ENCODE assay signal across 12 mouse cellular contexts in genomic region chr5:131429563-131429962, GRCm38 (mm10).
DNase-seq lines count a peak whose midpoint lies in the region; ATAC-seq and TF ChIP-seq lines count a peak whose summit lies in the region.
"Had no signal": no experiment of that assay in that cellular context is flagged by ENCODE, and none has a peak within 500 bp of the region (broad histone marks: within the 10 kb centered on the region; RNA-seq: fewer than 3 reads in every experiment).

No protein-coding gene starts in this region.

- H3K27me3 ChIP-seq in kidney, adult 2 months (replicated peaks; ENCODE audit: control insufficient read depth, insufficient read depth, low read length), result no peaks in the 10 kb centered on the region
- peaks cover 19% of the 10 kb centered on the region for H3K27me3 ChIP-seq in midbrain, embryonic 13.5 days
- H3K27me3 ChIP-seq in midbrain, embryonic 15.5 days (replicated peaks), result 0 out of 2 replicates have a peak, but pooled peaks cover 2% of the 10 kb centered on the region
- H3K27me3 ChIP-seq in intestine, embryonic 16.5 days (replicated peaks; ENCODE audit: control insufficient read depth, insufficient read depth, low read length), result no peaks in the 10 kb centered on the region
- H3K27me3 ChIP-seq: liver, embryonic 13.5 days had no signal

- no peak overlapping the region for H3K27ac ChIP-seq in kidney, adult 2 months (ENCODE audit: insufficient read depth, low read depth, low read length)
- H3K27ac ChIP-seq in midbrain, embryonic 13.5 days, result no peak overlapping the region
- no peak overlapping the region for H3K27ac ChIP-seq in midbrain, embryonic 15.5 days
- H3K27ac ChIP-seq in intestine, embryonic 16.5 days (ENCODE audit: low read length), result no peak overlapping the region
- H3K27ac ChIP-seq: embryonic facial prominence, embryonic 10.5 days; heart, adult 2 months; liver, embryonic 13.5 days had no signal

- no peaks in the 10 kb centered on the region for H3K36me3 ChIP-seq in kidney, adult 2 months (ENCODE audit: control insufficient read depth, insufficient read depth, low read length)
- H3K36me3 ChIP-seq in midbrain, embryonic 13.5 days, result no peaks in the 10 kb centered on the region
- H3K36me3 ChIP-seq in midbrain, embryonic 15.5 days (replicated peaks), result no peaks in the 10 kb centered on the region
- no peaks in the 10 kb centered on the region for H3K36me3 ChIP-seq in intestine, embryonic 16.5 days (ENCODE audit: control insufficient read depth, insufficient read depth, low read length)
- H3K36me3 ChIP-seq: embryonic facial prominence, embryonic 10.5 days; liver, embryonic 13.5 days had no signal

- H3K9ac ChIP-seq in midbrain, embryonic 13.5 days (replicated peaks), result no peak overlapping the region
- H3K9ac ChIP-seq in midbrain, embryonic 15.5 days, result no peak overlapping the region
- H3K9ac ChIP-seq in intestine, embryonic 16.5 days (ENCODE audit: low read depth, low read length), result no peak overlapping the region
- H3K9ac ChIP-seq: liver, embryonic 13.5 days had no signal

- no peaks in the 10 kb centered on the region for H3K4me1 ChIP-seq in kidney, adult 2 months (ENCODE audit: control insufficient read depth, insufficient read depth, low read length)
- H3K4me1 ChIP-seq in midbrain, embryonic 13.5 days (replicated peaks), result peaks cover 11% of the 10 kb centered on the region; the same call in 1 of the 2 replicates
- H3K4me1 ChIP-seq in midbrain, embryonic 15.5 days, result 0 out of 2 replicates have a peak, but pooled peaks cover 11% of the 10 kb centered on the region
- no peaks in the 10 kb centered on the region for H3K4me1 ChIP-seq in intestine, embryonic 16.5 days (ENCODE audit: control insufficient read depth, insufficient read depth, low read length)
- H3K4me1 ChIP-seq: liver, embryonic 13.5 days had no signal

- ATAC-seq in midbrain, embryonic 13.5 days, result peak; percentile 5; the same call in 1 of the 2 replicates
- no peak for ATAC-seq in midbrain, embryonic 15.5 days (replicated peaks)
- peak; percentile 39 for ATAC-seq in intestine, embryonic 16.5 days
- ATAC-seq: inflammation-experienced regulatory T-cells, adult 6 months had no signal

- WGBS in kidney, adult 2 months, result 53% methylated on average over 6 of the region's 6 CpGs
- WGBS in midbrain, embryonic 13.5 days, result 62% methylated on average over 6 of the region's 6 CpGs
- 57% methylated on average over 6 of the region's 6 CpGs for WGBS in midbrain, embryonic 15.5 days
- 47% methylated on average over 6 of the region's 6 CpGs for WGBS in intestine, embryonic 16.5 days

- TF ChIP-seq CTCF in kidney, adult 2 months (conservative IDR thresholded peaks at IDR 0.05; ENCODE audit: insufficient read depth, insufficient read length, low read depth, low read length), result peak; percentile 17; the same call in 1 of the 2 replicates

- TF ChIP-seq POLR2A in kidney, adult 2 months (IDR thresholded peaks at IDR 0.05; ENCODE audit: low read depth, low read length), result no peak

- no peaks in the 10 kb centered on the region for H3K9me3 ChIP-seq in midbrain, embryonic 13.5 days
- H3K9me3 ChIP-seq in midbrain, embryonic 15.5 days, result no peaks in the 10 kb centered on the region
- no peaks in the 10 kb centered on the region for H3K9me3 ChIP-seq in intestine, embryonic 16.5 days (ENCODE audit: control insufficient read depth, low read length)
- H3K9me3 ChIP-seq: embryonic facial prominence, embryonic 10.5 days; liver, embryonic 13.5 days had no signal

- DNase-seq in cerebellum, postnatal 10 days, result peak; percentile 37 to 45
- no peak for DNase-seq in cerebellum, adult 9-11 months
- DNase-seq in kidney, adult 2 months, result no peak
- no peak for DNase-seq in kidney, postnatal 10 days
- DNase-seq in right cerebral cortex, postnatal 14 days, result no peak
- DNase-seq: liver, embryonic 13.5 days had no signal

- no peak overlapping the region for H3K4me3 ChIP-seq in kidney, adult 2 months (ENCODE audit: insufficient read depth, low read depth, low read length)
- H3K4me3 ChIP-seq in midbrain, embryonic 13.5 days (replicated peaks), result no peak overlapping the region
- H3K4me3 ChIP-seq in midbrain, embryonic 15.5 days, result no peak overlapping the region
- H3K4me3 ChIP-seq in intestine, embryonic 16.5 days (ENCODE audit: low read length), result no peak overlapping the region
- H3K4me3 ChIP-seq: embryonic facial prominence, embryonic 10.5 days; heart, adult 2 months; liver, embryonic 13.5 days had no signal

- H3K4me2 ChIP-seq in midbrain, embryonic 13.5 days (replicated peaks), result no peak overlapping the region
- no peak overlapping the region for H3K4me2 ChIP-seq in midbrain, embryonic 15.5 days
- 0 out of 2 replicates have a peak overlapping the region, but pooled peaks have one; percentile 6 for H3K4me2 ChIP-seq in intestine, embryonic 16.5 days (ENCODE audit: low read depth, low read length)
- H3K4me2 ChIP-seq: liver, embryonic 13.5 days had no signal

Comparison
In these comparisons a context has a peak if more than half of its experiments do, and no peak if none do; other contexts are left out.
1. DNase-seq: peak in cerebellum, postnatal 10 days (2 of 2); none in cerebellum, adult 9-11 months (single experiment), kidney, adult 2 months (single experiment), kidney, postnatal 10 days (single experiment) and right cerebral cortex, postnatal 14 days (single experiment).